Mouse (Mus musculus): ENCODE results near the gene Tigd2.

The Tigd2 gene

GRCm38 (mm10) chr6:59255909-59256308 lies 47.2 kb downstream of the Tigd2 start:
- DNase-seq (ENCODE audit: low spot score in 2 of 2): no peak

Measured in natural killer cell, adult 2 months (primary cell).